Mouse (Mus musculus): ENCODE measurements at regions not wholly inside any gene's neighbourhood (a gene's known extent, or its start where the extent isn't known, plus 50 kb on each side); places are given as distances from the start of the nearest gene placed in this dataset. TPM values are rescaled to one million over a fixed set of nuclear protein-coding genes. Genes with fewer than 3 reads are reported as not detected.
"Not testable (repeated sequence)": the region's sequence is repeated elsewhere in the genome, so short reads cannot be mapped to it uniquely, and the experiment has no call there.

GRCm38 (mm10) chr16:65450706-65451105, 69.6 kb upstream of the Pou1f1 start:
- WGBS: 81% methylated on average over 5 of the region's 5 CpGs
- H3K4me3 ChIP-seq (ENCODE audit: low read depth, low read length): no peak overlapping the region
- H3K27ac ChIP-seq (replicated peaks; ENCODE audit: low read depth, low read length): no peak overlapping the region
- H3K9me3 ChIP-seq (ENCODE audit: control insufficient read depth, low read length): no peaks in the 10 kb centered on the region
- no peak overlapping the region for H3K9ac ChIP-seq (ENCODE audit: low read length)
- no peak for ATAC-seq (ENCODE audit: insufficient number of reproducible peaks, low FRiP score, low TSS enrichment, low read depth)
- no peaks in the 10 kb centered on the region for H3K36me3 ChIP-seq (ENCODE audit: control insufficient read depth, insufficient read depth, low read length)
- H3K4me1 ChIP-seq (ENCODE audit: control insufficient read depth, insufficient read depth, low read length): no peaks in the 10 kb centered on the region
- no peak for DNase-seq (ENCODE audit: low spot score)
- H3K27me3 ChIP-seq (ENCODE audit: control insufficient read depth, insufficient read depth, low read length): no peaks in the 10 kb centered on the region
- H3K4me2 ChIP-seq (ENCODE audit: low read depth, severe bottlenecking): no peak overlapping the region

- Histone ChIP-seq H3K9ac (ENCODE audit: low read length) (no peak overlapping the region), H3K27me3 (ENCODE audit: control insufficient read depth, insufficient read depth, low read length) (no peaks in the 10 kb centered on the region), H3K4me3 (ENCODE audit: low read depth, low read length) (no peak overlapping the region), H3K36me3 (ENCODE audit: control insufficient read depth, insufficient read depth, low read length) (no peaks in the 10 kb centered on the region), H3K4me2 (ENCODE audit: low read depth, severe bottlenecking) (no peak overlapping the region), H3K9me3 (ENCODE audit: control insufficient read depth, low read length) (no peaks in the 10 kb centered on the region), H3K27ac (replicated peaks; ENCODE audit: low read depth, low read length) (no peak overlapping the region), H3K4me1 (ENCODE audit: control insufficient read depth, insufficient read depth, low read length) (no peaks in the 10 kb centered on the region)
- 93% methylated on average over 3 of the region's 3 CpGs for WGBS
- ATAC-seq (ENCODE audit: insufficient number of reproducible peaks, low FRiP score, low TSS enrichment, low read depth) (no peak), DNase-seq (ENCODE audit: low spot score) (no peak)
These were observed 68.4 kb upstream of the Pou1f1 start for GRCm38 (mm10) chr16:65451885-65452284.

- not testable (repeated sequence) for H3K9me3 ChIP-seq (ENCODE audit: control insufficient read depth, low read length); H3K9ac ChIP-seq (ENCODE audit: low read length); ATAC-seq (ENCODE audit: insufficient number of reproducible peaks, low FRiP score, low TSS enrichment, low read depth); H3K4me1 ChIP-seq (ENCODE audit: control insufficient read depth, insufficient read depth, low read length); H3K4me3 ChIP-seq (ENCODE audit: low read depth, low read length); DNase-seq (ENCODE audit: low spot score); H3K27ac ChIP-seq (replicated peaks; ENCODE audit: low read depth, low read length); H3K4me2 ChIP-seq (ENCODE audit: low read depth, severe bottlenecking); H3K36me3 ChIP-seq (ENCODE audit: control insufficient read depth, insufficient read depth, low read length); H3K27me3 ChIP-seq (ENCODE audit: control insufficient read depth, insufficient read depth, low read length)
- WGBS: 78% methylated on average over 1 of the region's 3 CpGs
These were observed 63.4 kb upstream of the Pou1f1 start for GRCm38 (mm10) chr16:65456948-65457347.

- Histone ChIP-seq H3K27me3 (ENCODE audit: control insufficient read depth, insufficient read depth, low read length) (no peaks in the 10 kb centered on the region), H3K9me3 (ENCODE audit: control insufficient read depth, low read length) (no peaks in the 10 kb centered on the region), H3K27ac (replicated peaks; ENCODE audit: low read depth, low read length) (no peak overlapping the region), H3K36me3 (ENCODE audit: control insufficient read depth, insufficient read depth, low read length) (no peaks in the 10 kb centered on the region), H3K4me3 (ENCODE audit: low read depth, low read length) (no peak overlapping the region), H3K4me1 (ENCODE audit: control insufficient read depth, insufficient read depth, low read length) (no peaks in the 10 kb centered on the region), H3K9ac (ENCODE audit: low read length) (no peak overlapping the region), H3K4me2 (ENCODE audit: low read depth, severe bottlenecking) (no peak overlapping the region)
- 87% methylated on average over 3 of the region's 3 CpGs for WGBS
- ATAC-seq (ENCODE audit: insufficient number of reproducible peaks, low FRiP score, low TSS enrichment, low read depth) (no peak), DNase-seq (ENCODE audit: low spot score) (no peak)
These were observed 62.1 kb upstream of the Pou1f1 start for GRCm38 (mm10) chr16:65458234-65458633.

GRCm38 (mm10) chr16:65469681-65470080, 50.6 kb upstream of the Pou1f1 start:
- H3K9me3 ChIP-seq (ENCODE audit: control insufficient read depth, low read length): no peaks in the 10 kb centered on the region
- ATAC-seq (ENCODE audit: insufficient number of reproducible peaks, low FRiP score, low TSS enrichment, low read depth): no peak
- DNase-seq (ENCODE audit: low spot score): peak; percentile 29
- no peak overlapping the region for H3K4me2 ChIP-seq (ENCODE audit: low read depth, severe bottlenecking)
- WGBS: 36% methylated on average over 4 of the region's 4 CpGs
- H3K4me1 ChIP-seq (ENCODE audit: control insufficient read depth, insufficient read depth, low read length): no peaks in the 10 kb centered on the region
- no peaks in the 10 kb centered on the region for H3K27me3 ChIP-seq (ENCODE audit: control insufficient read depth, insufficient read depth, low read length)
- no peaks in the 10 kb centered on the region for H3K36me3 ChIP-seq (ENCODE audit: control insufficient read depth, insufficient read depth, low read length)
- no peak overlapping the region for H3K9ac ChIP-seq (ENCODE audit: low read length)
- H3K4me3 ChIP-seq (ENCODE audit: low read depth, low read length): no peak overlapping the region
- no peak overlapping the region for H3K27ac ChIP-seq (replicated peaks; ENCODE audit: low read depth, low read length)

Small RNAs in the stretch of these regions (microRNA-seq; reads per million reads assigned to microRNA genes)
- gene Gm23659: not detected

All from limb, embryonic 11.5 days (tissue).